Mouse (Mus musculus) T-helper 1 cell (primary cell): Measurements from ENCODE around the gene Hsf2.
"Not testable (repeated sequence)": the region's sequence is repeated elsewhere in the genome, so short reads cannot be mapped to it uniquely, and the experiment has no call there.

Experiments
- in situ Hi-C: fragments of 300-600 bp; cut with MboI, MseI; formaldehyde crosslinking; loops from one replicate; pipeline ENCODE4 v1.15.1; 2025; ENCODE audit warnings: high pct_unique_total_duplicates

Hsf2 gene

DNA sequence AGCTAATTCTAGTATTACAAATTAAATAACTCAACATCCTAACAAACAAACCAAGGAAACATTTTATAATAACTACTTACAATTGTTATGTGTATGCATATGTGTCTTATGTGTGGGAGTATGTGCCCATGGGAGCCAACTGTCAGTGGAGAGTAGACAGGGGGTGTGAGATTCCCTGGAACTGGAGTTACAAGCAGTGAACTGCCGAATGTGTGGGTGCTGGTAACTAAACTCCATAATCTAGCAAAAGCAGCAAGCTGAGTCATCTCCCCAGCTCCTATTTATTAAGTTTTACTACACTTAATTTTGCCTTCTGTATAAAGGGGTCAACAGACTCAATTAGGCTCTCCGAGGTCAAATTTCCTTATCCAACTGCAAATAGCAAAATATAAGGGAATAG lies 44.9 kb downstream of the Hsf2 start:
- in situ Hi-C loops: no loop called here

DNA sequence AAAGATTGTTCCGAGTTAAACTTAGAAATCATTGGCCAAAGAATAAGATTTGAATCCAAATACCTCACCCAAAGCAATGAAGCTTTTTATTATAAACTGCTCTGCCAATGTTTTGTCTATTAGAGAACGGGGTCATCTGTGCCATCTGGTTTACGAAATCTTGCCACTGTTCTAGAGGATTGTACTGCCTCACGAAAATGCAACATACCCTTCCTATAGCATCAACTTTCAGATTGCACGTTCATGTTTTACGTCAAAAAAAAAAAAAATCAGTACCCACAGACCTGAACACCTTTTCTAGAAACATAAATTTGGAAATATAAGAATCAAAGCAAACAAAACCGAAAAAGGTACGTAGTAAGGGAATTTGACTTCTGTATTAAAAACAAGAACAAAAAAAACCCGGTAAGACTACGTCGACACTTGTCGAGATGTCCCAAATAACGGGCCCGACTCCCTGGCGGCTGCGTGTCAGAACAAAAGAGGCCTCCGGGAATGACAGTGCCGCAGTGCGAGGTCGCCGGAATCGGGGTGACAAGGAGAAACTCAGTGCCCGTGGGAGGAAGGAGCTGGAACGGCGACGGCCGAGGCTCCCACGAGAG lies 45.5 kb downstream of the Hsf2 start:
- in situ Hi-C loops: no loop called here

DNA sequence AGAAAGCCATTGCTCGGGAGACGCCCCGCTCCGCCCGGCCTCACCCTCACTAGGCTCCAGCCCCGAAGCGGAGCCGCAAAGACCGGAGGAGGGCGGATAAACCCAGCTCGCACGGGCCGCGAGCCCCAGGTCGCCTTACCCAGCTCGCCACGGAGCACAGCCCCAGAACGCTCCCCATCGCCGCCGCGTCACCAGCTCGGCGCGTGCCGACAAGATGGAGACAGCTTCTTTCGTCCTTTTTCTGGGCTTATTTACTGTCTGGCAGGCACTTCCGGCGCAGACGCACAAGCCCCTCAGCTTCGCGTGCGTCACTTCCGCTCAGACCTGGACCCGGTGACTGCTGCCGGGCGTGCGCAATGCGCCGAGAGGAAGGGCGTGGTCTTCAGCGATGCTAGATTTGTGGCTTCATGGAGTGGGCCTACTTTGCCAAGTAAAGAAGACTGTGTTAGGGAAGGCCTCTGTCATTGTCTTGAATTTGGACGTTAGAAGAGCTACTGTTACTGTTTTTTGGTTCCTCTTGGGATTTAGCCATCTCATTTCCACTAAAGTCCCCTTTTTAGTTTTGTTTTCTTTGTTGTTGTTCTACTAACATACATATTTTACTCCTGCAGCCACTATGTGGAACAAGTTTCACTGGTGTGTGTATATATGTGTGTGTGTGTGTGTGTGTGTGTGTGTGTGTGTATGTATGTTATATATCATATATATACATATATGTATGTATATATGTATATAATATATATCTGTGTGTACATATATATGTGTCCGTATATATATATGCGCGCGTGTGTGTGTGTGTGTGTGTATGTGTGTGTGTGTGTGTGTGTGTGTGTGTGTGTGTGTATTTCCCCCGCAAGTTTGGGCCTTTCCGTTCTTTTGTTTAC lies 46.3 kb downstream of the Hsf2 start, which contains the start of gene Serinc1:
Gene Serinc1 (minus strand): TSS at position 313 of the 884 bp plus-strand sequence.
- in situ Hi-C loops: no loop called here

DNA sequence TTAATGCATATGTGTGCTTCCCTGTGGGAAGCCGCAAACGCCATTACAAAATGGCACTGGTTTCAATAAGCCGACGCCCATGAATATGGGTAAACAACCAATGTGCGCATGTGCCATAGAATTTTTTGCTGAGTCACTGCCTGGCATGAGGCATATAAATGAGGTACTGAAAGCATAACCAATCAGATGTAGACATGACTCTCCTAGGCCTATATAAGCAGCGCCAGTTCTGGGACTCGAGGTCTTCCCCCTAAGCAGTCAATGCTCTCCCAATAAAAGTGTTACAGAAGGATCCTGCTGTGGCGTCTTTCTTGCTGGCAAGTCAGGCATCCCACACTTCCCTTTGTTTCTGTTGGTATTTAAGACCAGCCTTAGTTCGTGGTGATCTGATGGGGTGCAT lies 57.7 kb downstream of the Hsf2 start:
- in situ Hi-C loops: not testable (repeated sequence)

DNA sequence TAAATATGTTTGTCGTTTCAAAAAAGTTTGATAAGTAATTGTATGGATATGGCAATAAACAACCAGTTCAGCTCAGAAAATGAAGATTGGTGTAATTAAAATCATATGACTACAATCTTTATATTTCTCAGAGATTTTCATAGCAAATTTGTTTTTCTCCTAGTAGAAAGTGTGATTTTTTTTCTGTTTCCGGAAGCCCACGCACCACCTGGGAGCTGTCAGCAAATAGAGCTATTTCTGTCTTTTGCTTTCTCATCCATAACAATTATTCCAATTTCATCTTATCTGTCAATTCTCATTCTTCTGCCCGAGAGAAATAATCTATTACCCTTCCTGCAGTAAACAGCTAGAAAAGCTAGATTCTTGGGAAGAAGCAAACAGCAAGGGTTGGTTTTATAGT lies 63.4 kb downstream of the Hsf2 start:
- in situ Hi-C loops: no loop called here

DNA sequence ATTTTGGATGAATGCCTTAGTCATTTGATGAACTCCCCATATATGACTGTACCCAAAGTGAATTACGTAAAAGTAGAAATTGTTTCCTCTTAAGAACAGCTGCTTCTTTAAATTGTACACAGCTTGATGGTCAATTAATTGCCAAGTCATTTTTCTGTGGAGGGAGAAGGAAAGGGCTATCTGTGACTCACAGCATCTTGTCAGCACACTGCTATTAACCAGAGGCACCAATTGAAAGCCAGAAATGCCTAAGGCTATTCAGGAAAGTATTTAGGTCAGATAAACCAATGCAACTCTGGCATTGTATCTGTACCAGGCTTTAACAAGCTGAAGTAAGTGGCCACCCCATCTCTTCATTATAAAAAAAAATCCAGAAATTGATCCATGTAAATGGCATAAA lies 67.5 kb downstream of the Hsf2 start:
- in situ Hi-C loops: no loop called here

DNA sequence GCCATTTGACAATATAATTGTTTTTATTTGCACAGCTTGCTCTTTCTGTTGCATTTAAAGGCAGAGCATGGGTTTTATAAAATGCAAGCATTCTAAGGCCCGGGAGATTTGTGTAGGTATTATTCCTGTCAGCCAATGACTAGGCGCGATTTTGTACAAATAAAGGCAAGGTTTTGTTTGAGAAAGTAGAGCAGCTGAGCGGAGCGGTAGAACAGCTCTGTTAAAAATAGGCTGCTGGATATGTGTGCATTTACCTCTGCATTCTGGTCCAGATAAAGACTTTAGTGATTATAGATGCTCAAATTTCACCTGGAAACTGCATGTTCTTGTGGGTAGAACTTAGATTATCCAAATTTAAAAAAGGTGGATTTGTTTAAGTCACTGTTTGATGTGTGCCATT lies 71.4 kb downstream of the Hsf2 start:
- in situ Hi-C loops: no loop called here
